Mouse (Mus musculus) intestine, embryonic 14.5 days (tissue): ENCODE measurements around the gene Ccdc40. TPM values are rescaled to one million over a fixed set of nuclear protein-coding genes. Genes with fewer than 3 reads are reported as not detected.

Experiments
- ATAC-seq: fragments of 200-750 bp; cut with Nextera tagmentation; replicated peaks from 2 replicates; pipeline ENCODE4 v1.8.0; 2017; ENCODE audit warnings: low read depth, moderate number of reproducible peaks, moderate TSS enrichment, moderate library complexity; ENCODE audit not compliant: low FRiP score, low TSS enrichment
- DNase-seq: peaks from one replicate; pipeline ENCODE4 v3.0.0-alpha.2; 2018; ENCODE audit warnings: low spot score
- H3K27ac ChIP-seq: fragments of 300-500 bp; sonication (generic); 2 replicates; pipeline ENCODE4 v1.5.1; 2014; ENCODE audit warnings: low read depth, mild to moderate bottlenecking, control low read depth
- H3K27me3 ChIP-seq: fragments of 300-500 bp; sonication (generic); replicated peaks from 2 replicates; pipeline ENCODE4 v1.6.1; 2014; ENCODE audit warnings: low read length, control low read depth; ENCODE audit not compliant: control insufficient read depth, insufficient read depth
- H3K36me3 ChIP-seq: fragments of 300-500 bp; sonication (generic); 2 replicates; pipeline ENCODE4 v1.6.1; 2014; ENCODE audit warnings: low read length, control low read depth; ENCODE audit not compliant: control insufficient read depth, insufficient read depth
- H3K4me1 ChIP-seq: fragments of 300-500 bp; sonication (generic); replicated peaks from 2 replicates; pipeline ENCODE4 v1.6.1; 2014; ENCODE audit warnings: low read length, control low read depth, mixed read lengths; ENCODE audit not compliant: control insufficient read depth, insufficient read depth
- H3K4me2 ChIP-seq: fragments of 300-500 bp; sonication (generic); 2 replicates; pipeline ENCODE4 v1.6.1; 2014; ENCODE audit warnings: low read length
- H3K4me3 ChIP-seq: fragments of 300-500 bp; sonication (generic); 2 replicates; pipeline ENCODE4 v1.5.1; 2014; ENCODE audit warnings: low read depth, low read length, control low read depth, mixed read lengths
- H3K9ac ChIP-seq: fragments of 300-500 bp; sonication (generic); 2 replicates; pipeline ENCODE4 v1.6.1; 2014; ENCODE audit warnings: mild to moderate bottlenecking, low read length
- H3K9me3 ChIP-seq: fragments of 300-500 bp; sonication (generic); 2 replicates; pipeline ENCODE4 v1.6.1; 2016; ENCODE audit warnings: low read length, control low read depth; ENCODE audit not compliant: control insufficient read depth
- WGBS: fragments of 180-500 bp; shearing (Covaris S2); extraction: QIAGEN DNeasy Blood & Tissue Kit; methylation state at CpG from one replicate; pipeline ENCODE4 v1.1.7; 2014; 5-methylcytosine and 5-hydroxymethylcytosine counted together
- polyA plus RNA-seq: library from polyadenylated mRNA; unstranded; fragments of >200 nt; fragmentation: Nextera tagmentation; extraction: Ambion mirVana; gene quantifications from 2 replicates; pipeline ENCODE4 v1.2.1, GENCODE M21; 2014

Gene Ccdc40
- polyA plus RNA-seq, 1 experiment from 2014 or later = 4.0 TPM

GRCm38 (mm10) chr11:119224926-119225325, 3.4 kb upstream of the Ccdc40 start:
- Histone ChIP-seq H3K4me1 (peaks cover 38% of the 10 kb centered on the region), H3K9me3 (no peaks in the 10 kb centered on the region), H3K4me2 (no peak overlapping the region), H3K27me3 (0 out of 2 replicates have a peak, but pooled peaks cover 2% of the 10 kb centered on the region), H3K36me3 (no peaks in the 10 kb centered on the region), H3K4me3 (no peak overlapping the region), H3K27ac (no peak overlapping the region), H3K9ac (no peak overlapping the region)
- DNase-seq = no peak
- 92% methylated on average over 6 of the region's 6 CpGs for WGBS
- no peak for ATAC-seq

GRCm38 (mm10) chr11:119225634-119226033, 2.7 kb upstream of the Ccdc40 start:
- no peak overlapping the region for H3K4me3 ChIP-seq
- 75% methylated on average over 9 of the region's 9 CpGs for WGBS
- no peak overlapping the region for H3K4me2 ChIP-seq
- H3K4me1 ChIP-seq = peaks cover 37% of the 10 kb centered on the region
- DNase-seq = no peak
- no peaks in the 10 kb centered on the region for H3K9me3 ChIP-seq
- H3K27me3 ChIP-seq = 0 out of 2 replicates have a peak, but pooled peaks cover 2% of the 10 kb centered on the region
- H3K27ac ChIP-seq = no peak overlapping the region
- no peaks in the 10 kb centered on the region for H3K36me3 ChIP-seq
- no peak overlapping the region for H3K9ac ChIP-seq
- ATAC-seq = no peak

- Histone ChIP-seq H3K36me3 (no peaks in the 10 kb centered on the region), H3K4me2 (peak overlapping the region; percentile 88), H3K27ac (0 out of 2 replicates have a peak overlapping the region, but pooled peaks have one; percentile 40), H3K9me3 (no peaks in the 10 kb centered on the region), H3K4me3 (peak overlapping the region; percentile 69), H3K27me3 (0 out of 2 replicates have a peak, but pooled peaks cover 2% of the 10 kb centered on the region), H3K4me1 (peaks cover 37% of the 10 kb centered on the region), H3K9ac (peak overlapping the region; percentile 81)
- 3% methylated on average over 12 of the region's 12 CpGs for WGBS
- DNase-seq (no peak), ATAC-seq (no peak)
Observed at GRCm38 (mm10) chr11:119227591-119227990, 781 bp upstream of the Ccdc40 start.

GRCm38 (mm10) chr11:119228846-119229626, 664 bp downstream of the Ccdc40 start:
- Histone ChIP-seq H3K9ac (no peak overlapping the region; the same call in 1 of the 2 replicates), H3K9me3 (no peaks in the 10 kb centered on the region), H3K4me2 (peak overlapping the region; percentile 88)

GRCm38 (mm10) chr11:119234770-119235169, 6.4 kb downstream of the Ccdc40 start:
- no peak overlapping the region for H3K9ac ChIP-seq
- H3K4me3 ChIP-seq = no peak overlapping the region
- no peak overlapping the region for H3K4me2 ChIP-seq
- WGBS = 91% methylated on average over 10 of the region's 10 CpGs
- peaks cover 11% of the 10 kb centered on the region; the same call in 1 of the 2 replicates for H3K4me1 ChIP-seq
- no peaks in the 10 kb centered on the region for H3K27me3 ChIP-seq
- H3K36me3 ChIP-seq = no peaks in the 10 kb centered on the region
- H3K9me3 ChIP-seq = no peaks in the 10 kb centered on the region
- no peak for DNase-seq
- ATAC-seq = no peak
- no peak overlapping the region for H3K27ac ChIP-seq

More at GRCm38 (mm10) chr11:119228846-119229626, 664 bp downstream of the Ccdc40 start:
- Histone ChIP-seq H3K27me3 (0 out of 2 replicates have a peak, but pooled peaks cover 2% of the 10 kb centered on the region), H3K4me3 (peak overlapping the region; percentile 69), H3K4me1 (peaks cover 28% of the 10 kb centered on the region), H3K36me3 (no peaks in the 10 kb centered on the region), H3K27ac (peak overlapping the region; percentile 40; the same call in 1 of the 2 replicates)
- WGBS = 2% methylated on average over 34 of the region's 34 CpGs
- peak; percentile 78 for ATAC-seq
- DNase-seq = peak; percentile 84

- WGBS = 84% methylated on average over 4 of the region's 4 CpGs
- H3K36me3 ChIP-seq = no peaks in the 10 kb centered on the region
- H3K4me2 ChIP-seq = no peak overlapping the region
Observed at GRCm38 (mm10) chr11:119235596-119235995, 7.2 kb downstream of the Ccdc40 start.

GRCm38 (mm10) chr11:119236354-119236753, 8.0 kb downstream of the Ccdc40 start:
- WGBS = 23% methylated on average over 8 of the region's 8 CpGs
- no peaks in the 10 kb centered on the region for H3K36me3 ChIP-seq
- H3K27me3 ChIP-seq = no peaks in the 10 kb centered on the region
- H3K4me2 ChIP-seq = no peak overlapping the region
- H3K9me3 ChIP-seq = no peaks in the 10 kb centered on the region
- H3K4me1 ChIP-seq = peaks cover 11% of the 10 kb centered on the region; the same call in 1 of the 2 replicates
- no peak for DNase-seq
- no peak overlapping the region for H3K9ac ChIP-seq
- no peak overlapping the region for H3K27ac ChIP-seq
- ATAC-seq = no peak
- no peak overlapping the region for H3K4me3 ChIP-seq

More at GRCm38 (mm10) chr11:119235596-119235995, 7.2 kb downstream of the Ccdc40 start:
- ATAC-seq (no peak), DNase-seq (peak; percentile 81)
- peaks cover 11% of the 10 kb centered on the region; the same call in 1 of the 2 replicates for H3K4me1 ChIP-seq
- no peaks in the 10 kb centered on the region for H3K27me3 ChIP-seq
- no peak overlapping the region for H3K27ac ChIP-seq
- no peaks in the 10 kb centered on the region for H3K9me3 ChIP-seq
- H3K4me3 ChIP-seq = no peak overlapping the region
- no peak overlapping the region for H3K9ac ChIP-seq

GRCm38 (mm10) chr11:119237007-119237406, 8.6 kb downstream of the Ccdc40 start:
- Histone ChIP-seq H3K9ac (no peak overlapping the region), H3K36me3 (no peaks in the 10 kb centered on the region), H3K27ac (no peak overlapping the region), H3K9me3 (no peaks in the 10 kb centered on the region), H3K27me3 (no peaks in the 10 kb centered on the region), H3K4me2 (no peak overlapping the region), H3K4me1 (peaks cover 11% of the 10 kb centered on the region; the same call in 1 of the 2 replicates), H3K4me3 (no peak overlapping the region)
- no peak for ATAC-seq
- no peak for DNase-seq
- 63% methylated on average over 3 of the region's 3 CpGs for WGBS
